Mouse (Mus musculus) urinary bladder, adult 18-20 months (tissue): Measurements from ENCODE around the gene Yaf2.
"Not testable (repeated sequence)": the region's sequence is repeated elsewhere in the genome, so short reads cannot be mapped to it uniquely, and the experiment has no call there.

ENCODE experiments used
- DNase-seq, 2 experiments: peaks; one replicate each; pipeline ENCODE4 v3.0.0; 2022; ENCODE audit warnings: low spot score in 2 of 2, mixed read lengths in 2 of 2

Yaf2 gene

DNA sequence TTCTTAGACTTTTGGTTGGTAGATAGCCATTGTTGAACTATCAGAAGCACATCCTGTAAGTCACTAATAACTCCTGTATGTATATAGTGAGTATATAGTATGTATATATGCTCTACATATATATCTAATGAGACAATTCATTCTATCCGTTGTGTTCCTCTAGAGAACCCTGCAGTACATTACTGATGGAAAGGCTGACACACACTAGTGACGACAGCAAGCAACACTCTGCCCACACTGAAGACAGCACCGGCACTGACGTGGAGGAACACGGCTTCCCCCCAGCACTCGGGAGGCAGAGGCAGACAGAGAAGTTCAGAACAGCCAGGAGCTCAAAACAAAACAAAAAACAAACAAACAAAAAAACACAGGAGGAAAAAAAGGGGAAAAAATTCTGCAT lies 84.3 kb downstream of the Yaf2 start:
- no peak for DNase-seq

DNA sequence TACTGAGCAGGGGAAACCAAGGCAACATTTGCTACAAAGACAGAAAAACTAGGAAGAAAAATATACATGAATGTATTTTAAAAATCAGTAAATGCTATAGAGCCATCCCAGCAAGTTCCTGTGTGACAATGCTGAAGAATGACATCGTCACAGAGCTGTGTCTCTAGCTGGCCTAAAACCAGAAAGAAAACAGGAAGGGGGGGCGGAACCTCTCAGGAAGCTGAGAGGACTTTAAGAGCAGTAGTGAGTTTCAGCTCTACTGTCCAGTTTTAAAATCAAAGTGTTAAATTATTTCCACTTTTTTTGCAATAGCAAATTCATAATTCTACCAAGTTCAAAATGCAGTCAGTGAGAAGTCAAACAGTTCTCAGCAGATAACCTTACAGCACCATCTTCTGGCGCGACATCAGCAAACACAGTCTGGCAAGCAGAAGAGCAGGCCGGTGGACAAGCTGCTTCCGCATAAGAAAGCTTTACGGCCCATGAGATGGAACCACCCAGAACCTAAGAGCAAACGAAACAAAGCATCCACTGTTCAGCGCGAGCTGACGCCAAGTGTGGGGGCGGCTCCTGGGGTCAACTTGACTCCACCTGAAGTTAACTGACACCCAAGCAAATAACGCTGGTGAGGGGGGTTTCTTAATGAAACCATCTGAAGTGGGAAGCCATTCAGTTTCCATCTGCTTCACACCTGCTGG lies 85.0 kb downstream of the Yaf2 start:
- no peak for DNase-seq

DNA sequence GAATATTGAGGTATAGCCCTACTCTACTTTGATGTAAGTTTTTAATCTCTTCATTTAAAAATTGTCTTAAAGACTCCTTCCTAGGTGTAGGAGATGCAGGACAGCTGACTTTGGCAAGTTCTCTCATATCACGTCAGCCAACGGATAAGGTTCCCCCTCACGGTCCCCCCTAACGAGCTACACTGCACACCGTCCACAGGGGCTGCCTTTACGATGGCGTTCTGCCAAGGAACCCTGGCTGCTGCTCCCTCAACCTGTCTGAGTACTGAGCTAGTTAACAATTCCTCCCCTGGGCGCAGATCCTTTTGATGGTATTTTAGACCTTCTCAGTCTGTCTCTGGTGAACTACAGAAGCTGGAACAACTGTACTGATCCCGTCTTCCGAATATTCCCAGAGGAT lies 93.5 kb downstream of the Yaf2 start:
- DNase-seq = no peak

DNA sequence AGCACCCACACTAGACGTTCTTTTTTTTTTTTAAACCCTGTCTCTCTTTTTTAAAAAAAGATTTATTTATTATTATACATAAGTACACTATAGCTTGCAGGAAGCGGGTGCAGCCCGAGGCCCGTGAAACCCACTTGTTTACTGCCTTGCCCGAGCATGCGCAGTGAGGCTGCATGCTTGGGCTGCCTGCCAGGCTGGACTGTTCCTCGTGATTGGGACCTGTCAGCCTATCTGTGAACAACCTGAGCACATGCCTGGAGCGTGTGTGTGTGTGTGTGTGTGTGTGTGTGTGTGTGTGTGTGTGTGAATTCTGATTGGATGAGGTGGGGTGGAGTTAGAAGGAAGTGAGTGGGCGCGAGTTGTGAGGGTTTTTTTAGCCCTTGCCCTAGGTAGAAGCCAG lies 100.3 kb downstream of the Yaf2 start:
- not testable (repeated sequence) for DNase-seq
